Mouse (Mus musculus) ES-Bruce4 (cell line): ENCODE measurements at regions not wholly inside any gene's neighbourhood (a gene's known extent, or its start where the extent isn't known, plus 50 kb on each side); places are given as distances from the start of the nearest gene placed in this dataset.

Experiments used
- CTCF ChIP-seq: IDR thresholded peaks from one replicate; pipeline ENCODE4 v1.8.1; 2011; ENCODE audit warnings: low read depth, low read length
- EP300 ChIP-seq: IDR thresholded peaks from 2 replicates; pipeline ENCODE4 v1.6.1; 2011; ENCODE audit warnings: low read depth, low read length; ENCODE audit not compliant: insufficient read depth

DNA sequence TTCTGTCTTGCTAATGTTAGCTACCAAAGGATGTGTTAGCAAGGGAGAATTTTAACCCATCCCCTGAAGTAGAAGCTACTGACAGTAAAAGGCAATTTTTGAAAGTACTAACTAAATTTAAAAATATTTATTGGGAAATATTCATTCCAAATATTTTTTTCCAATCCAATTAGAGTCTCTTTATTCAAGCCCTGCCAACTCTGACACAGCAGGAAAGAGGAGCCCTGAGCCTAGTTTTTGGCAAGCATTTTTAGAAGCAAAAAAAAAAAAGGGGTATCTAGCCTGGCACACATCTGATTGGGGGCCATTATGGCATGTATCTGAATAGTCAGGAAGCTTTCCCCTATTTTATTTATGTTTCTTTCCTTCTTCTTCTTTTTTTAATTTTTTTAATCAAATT, 94.8 kb downstream of the Apip start:
- TF ChIP-seq EP300 (no peak), CTCF (no peak)
